Mouse (Mus musculus) kidney, adult 2 months (tissue): Measurements from ENCODE around the gene Hdac4.

Source experiments
- CTCF ChIP-seq: fragments of 200-500 bp; conservative IDR thresholded peaks from 2 replicates; pipeline ENCODE4 v1.5.1; 2011; ENCODE audit warnings: low read depth, mild to moderate bottlenecking, control low read depth, low read length, moderate library complexity, mixed read lengths; ENCODE audit not compliant: insufficient read depth, insufficient read length
- POLR2A ChIP-seq: fragments of 200-500 bp; IDR thresholded peaks from one replicate; pipeline ENCODE4 v1.6.1; 2011; ENCODE audit warnings: low read depth, low read length, control low read depth

DNA sequence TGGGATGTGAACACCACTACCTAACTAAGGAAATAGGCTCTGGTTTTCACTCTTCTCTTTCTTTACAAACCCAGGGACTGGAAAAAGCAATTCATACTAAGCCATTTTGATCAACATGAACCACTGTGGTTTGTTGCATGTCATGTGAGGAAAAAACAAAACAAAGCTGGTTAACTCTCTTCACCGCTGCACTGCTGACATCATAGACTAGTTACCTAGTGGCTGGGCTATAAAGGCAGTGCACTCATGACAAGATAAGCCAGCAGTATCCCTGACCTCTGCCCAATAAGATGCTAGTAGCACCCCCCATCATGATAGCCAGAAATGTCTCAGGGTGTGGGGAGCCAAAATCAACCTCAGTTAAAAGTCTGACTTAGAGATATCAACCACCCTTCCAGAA, 47.0 kb downstream of the Hdac4 start:
- TF ChIP-seq CTCF, result no peak
- no peak for TF ChIP-seq POLR2A
